Mouse (Mus musculus): ENCODE results near the gene Tsfm. TPM values are rescaled to one million over a fixed set of nuclear protein-coding genes. Genes with fewer than 3 reads are reported as not detected.
"Not testable (repeated sequence)": the region's sequence is repeated elsewhere in the genome, so short reads cannot be mapped to it uniquely, and the experiment has no call there.

Gene Tsfm
- polyA plus RNA-seq, 1 experiment from 2014 or later = 91.2 TPM

GRCm38 (mm10) chr10:127068360-127069038 lies 37.9 kb upstream of the Tsfm start:
- H3K9me3 ChIP-seq (ENCODE audit: control insufficient read depth, low read length) = no peaks in the 10 kb centered on the region
- peak overlapping the region; percentile 56 for H3K9ac ChIP-seq (ENCODE audit: low read length)
- 88% methylated on average over 9 of the region's 9 CpGs for WGBS
- peaks cover 31% of the 10 kb centered on the region for H3K36me3 ChIP-seq (ENCODE audit: control insufficient read depth, insufficient read depth, low read length)
- ATAC-seq (replicated peaks; ENCODE audit: low FRiP score) (no peak), DNase-seq (ENCODE audit: low spot score) (peak; percentile 49)
- H3K4me1 ChIP-seq (replicated peaks; ENCODE audit: control insufficient read depth, insufficient read depth, low read length) = peaks cover 13% of the 10 kb centered on the region; the same call in 1 of the 2 replicates
- no peaks in the 10 kb centered on the region for H3K27me3 ChIP-seq (ENCODE audit: control insufficient read depth, insufficient read depth, low read length)
- H3K4me3 ChIP-seq (ENCODE audit: low read depth, low read length) = peak overlapping the region; percentile 59
- H3K4me2 ChIP-seq (ENCODE audit: low read depth, low read length, severe bottlenecking) = peak overlapping the region; percentile 81
- H3K27ac ChIP-seq (ENCODE audit: low read depth, low read length) = peak overlapping the region; percentile 79

GRCm38 (mm10) chr10:127066519-127067018 lies 35.9 kb upstream of the Tsfm start:
- no peak overlapping the region for H3K4me3 ChIP-seq (ENCODE audit: low read depth, low read length)
- no peak overlapping the region for H3K9ac ChIP-seq (ENCODE audit: low read length)
- H3K4me2 ChIP-seq (ENCODE audit: low read depth, low read length, severe bottlenecking) = no peak overlapping the region
- ATAC-seq (replicated peaks; ENCODE audit: low FRiP score) (no peak), DNase-seq (ENCODE audit: low spot score) (no peak)
- peaks cover 13% of the 10 kb centered on the region; the same call in 1 of the 2 replicates for H3K4me1 ChIP-seq (replicated peaks; ENCODE audit: control insufficient read depth, insufficient read depth, low read length)
- H3K27me3 ChIP-seq (ENCODE audit: control insufficient read depth, insufficient read depth, low read length) = no peaks in the 10 kb centered on the region
- H3K27ac ChIP-seq (ENCODE audit: low read depth, low read length) = no peak overlapping the region
- no peaks in the 10 kb centered on the region for H3K9me3 ChIP-seq (ENCODE audit: control insufficient read depth, low read length)
- 88% methylated on average over 14 of the region's 14 CpGs for WGBS
- H3K36me3 ChIP-seq (ENCODE audit: control insufficient read depth, insufficient read depth, low read length) = peaks cover 31% of the 10 kb centered on the region

GRCm38 (mm10) chr10:127065981-127066380 lies 35.3 kb upstream of the Tsfm start:
- Histone ChIP-seq H3K4me1 (replicated peaks; ENCODE audit: control insufficient read depth, insufficient read depth, low read length) (peaks cover 17% of the 10 kb centered on the region; the same call in 1 of the 2 replicates), H3K27ac (ENCODE audit: low read depth, low read length) (no peak overlapping the region), H3K9me3 (ENCODE audit: control insufficient read depth, low read length) (no peaks in the 10 kb centered on the region), H3K36me3 (ENCODE audit: control insufficient read depth, insufficient read depth, low read length) (peaks cover 31% of the 10 kb centered on the region), H3K4me2 (ENCODE audit: low read depth, low read length, severe bottlenecking) (no peak overlapping the region), H3K27me3 (ENCODE audit: control insufficient read depth, insufficient read depth, low read length) (no peaks in the 10 kb centered on the region), H3K4me3 (ENCODE audit: low read depth, low read length) (no peak overlapping the region), H3K9ac (ENCODE audit: low read length) (no peak overlapping the region)
- DNase-seq (ENCODE audit: low spot score) (no peak), ATAC-seq (replicated peaks; ENCODE audit: low FRiP score) (no peak)
- 91% methylated on average over 9 of the region's 9 CpGs for WGBS

GRCm38 (mm10) chr10:127063913-127064870 lies 33.6 kb upstream of the Tsfm start:
- peak; percentile 75 for DNase-seq (ENCODE audit: low spot score)
- no peaks in the 10 kb centered on the region for H3K9me3 ChIP-seq (ENCODE audit: control insufficient read depth, low read length)
- H3K27me3 ChIP-seq (ENCODE audit: control insufficient read depth, insufficient read depth, low read length) = no peaks in the 10 kb centered on the region
- peak overlapping the region; percentile 86 for H3K4me2 ChIP-seq (ENCODE audit: low read depth, low read length, severe bottlenecking)
- peak overlapping the region; percentile 84 for H3K27ac ChIP-seq (ENCODE audit: low read depth, low read length)
- peaks cover 15% of the 10 kb centered on the region; the same call in 1 of the 2 replicates for H3K4me1 ChIP-seq (replicated peaks; ENCODE audit: control insufficient read depth, insufficient read depth, low read length)
- H3K36me3 ChIP-seq (ENCODE audit: control insufficient read depth, insufficient read depth, low read length) = peaks cover 31% of the 10 kb centered on the region
- peak overlapping the region; percentile 99 for H3K9ac ChIP-seq (ENCODE audit: low read length)
- 0 out of 2 replicates have a peak, but pooled peaks have one; percentile 1 for ATAC-seq (replicated peaks; ENCODE audit: low FRiP score)
- 14% methylated on average over 37 of the region's 37 CpGs for WGBS
- H3K4me3 ChIP-seq (ENCODE audit: low read depth, low read length) = peak overlapping the region; percentile 88

GRCm38 (mm10) chr10:127063239-127063872 lies 32.7 kb upstream of the Tsfm start, which contains the start of gene Cdk4:
Gene Cdk4, plus strand, starts transcription at chr10:127063534.
- H3K27me3 ChIP-seq (ENCODE audit: control insufficient read depth, insufficient read depth, low read length) = no peaks in the 10 kb centered on the region
- H3K36me3 ChIP-seq (ENCODE audit: control insufficient read depth, insufficient read depth, low read length) = peaks cover 31% of the 10 kb centered on the region
- H3K4me1 ChIP-seq (replicated peaks; ENCODE audit: control insufficient read depth, insufficient read depth, low read length) = peaks cover 8% of the 10 kb centered on the region; the same call in 1 of the 2 replicates
- H3K9me3 ChIP-seq (ENCODE audit: control insufficient read depth, low read length) = no peaks in the 10 kb centered on the region
- peak within 1 kb of the TSS; percentile 84 for H3K27ac ChIP-seq (ENCODE audit: low read depth, low read length)
- peak within 1 kb of the TSS; percentile 99 for H3K9ac ChIP-seq (ENCODE audit: low read length)
- H3K4me3 ChIP-seq (ENCODE audit: low read depth, low read length) = peak within 1 kb of the TSS; percentile 88
- peak within 1 kb of the TSS; percentile 86 for H3K4me2 ChIP-seq (ENCODE audit: low read depth, low read length, severe bottlenecking)
- 0% methylated on average over 46 of the region's 46 CpGs for WGBS
- ATAC-seq (replicated peaks; ENCODE audit: low FRiP score) = peak; percentile 92
- DNase-seq (ENCODE audit: low spot score) = peak; percentile 100

GRCm38 (mm10) chr10:127062503-127062902 lies 31.9 kb upstream of the Tsfm start:
- Histone ChIP-seq H3K4me3 (ENCODE audit: low read depth, low read length) (no peak overlapping the region), H3K9ac (ENCODE audit: low read length) (no peak overlapping the region)
- 83% methylated on average over 5 of the region's 5 CpGs for WGBS

GRCm38 (mm10) chr10:127062101-127062500 lies 31.5 kb upstream of the Tsfm start:
- WGBS = 87% methylated on average over 4 of the region's 4 CpGs
- not testable (repeated sequence) for H3K4me3 ChIP-seq (ENCODE audit: low read depth, low read length); ATAC-seq (replicated peaks; ENCODE audit: low FRiP score); H3K27ac ChIP-seq (ENCODE audit: low read depth, low read length); H3K9ac ChIP-seq (ENCODE audit: low read length); DNase-seq (ENCODE audit: low spot score); H3K4me1 ChIP-seq (replicated peaks; ENCODE audit: control insufficient read depth, insufficient read depth, low read length); H3K9me3 ChIP-seq (ENCODE audit: control insufficient read depth, low read length); H3K27me3 ChIP-seq (ENCODE audit: control insufficient read depth, insufficient read depth, low read length); H3K4me2 ChIP-seq (ENCODE audit: low read depth, low read length, severe bottlenecking)
- H3K36me3 ChIP-seq (ENCODE audit: control insufficient read depth, insufficient read depth, low read length) = peaks cover 22% of the 10 kb centered on the region

More at GRCm38 (mm10) chr10:127062503-127062902, 31.9 kb upstream of the Tsfm start:
- DNase-seq (ENCODE audit: low spot score) (no peak), ATAC-seq (replicated peaks; ENCODE audit: low FRiP score) (no peak)
- H3K36me3 ChIP-seq (ENCODE audit: control insufficient read depth, insufficient read depth, low read length) = peaks cover 26% of the 10 kb centered on the region
- H3K4me1 ChIP-seq (replicated peaks; ENCODE audit: control insufficient read depth, insufficient read depth, low read length) = peaks cover 6% of the 10 kb centered on the region; the same call in 1 of the 2 replicates
- H3K9me3 ChIP-seq (ENCODE audit: control insufficient read depth, low read length) = no peaks in the 10 kb centered on the region
- no peak overlapping the region for H3K27ac ChIP-seq (ENCODE audit: low read depth, low read length)
- no peaks in the 10 kb centered on the region for H3K27me3 ChIP-seq (ENCODE audit: control insufficient read depth, insufficient read depth, low read length)
- H3K4me2 ChIP-seq (ENCODE audit: low read depth, low read length, severe bottlenecking) = no peak overlapping the region

- H3K4me2 ChIP-seq (ENCODE audit: low read depth, low read length, severe bottlenecking) = no peak overlapping the region
Measured at GRCm38 (mm10) chr10:127061513-127061912, 30.9 kb upstream of the Tsfm start.

More at GRCm38 (mm10) chr10:127061513-127061912, 30.9 kb upstream of the Tsfm start:
- no peak for DNase-seq (ENCODE audit: low spot score)
- H3K4me1 ChIP-seq (replicated peaks; ENCODE audit: control insufficient read depth, insufficient read depth, low read length) = peaks cover 6% of the 10 kb centered on the region; the same call in 1 of the 2 replicates
- peaks cover 17% of the 10 kb centered on the region for H3K36me3 ChIP-seq (ENCODE audit: control insufficient read depth, insufficient read depth, low read length)
- no peak overlapping the region for H3K9ac ChIP-seq (ENCODE audit: low read length)
- H3K27me3 ChIP-seq (ENCODE audit: control insufficient read depth, insufficient read depth, low read length) = no peaks in the 10 kb centered on the region
- no peak for ATAC-seq (replicated peaks; ENCODE audit: low FRiP score)
- no peaks in the 10 kb centered on the region for H3K9me3 ChIP-seq (ENCODE audit: control insufficient read depth, low read length)
- no peak overlapping the region for H3K27ac ChIP-seq (ENCODE audit: low read depth, low read length)
- WGBS = 76% methylated on average over 2 of the region's 2 CpGs
- H3K4me3 ChIP-seq (ENCODE audit: low read depth, low read length) = no peak overlapping the region

All from forebrain, embryonic 11.5 days (tissue).